Mouse (Mus musculus) heart, embryonic 13.5 days (tissue): ENCODE results near the gene Zfp462. TPM values are rescaled to one million over a fixed set of nuclear protein-coding genes. Genes with fewer than 3 reads are reported as not detected.

Experiments used
- ATAC-seq: fragments of 200-750 bp; cut with Nextera tagmentation; 2 replicates; pipeline ENCODE4 v1.8.0; 2017; ENCODE audit warnings: moderate TSS enrichment; ENCODE audit not compliant: insufficient number of reproducible peaks, low FRiP score, low TSS enrichment; ENCODE audit errors: extremely low read depth
- H3K27ac ChIP-seq: fragments of 300-500 bp; sonication (generic); replicated peaks from 2 replicates; pipeline ENCODE4 v1.5.1; 2015; ENCODE audit warnings: moderate library complexity, mild to moderate bottlenecking, inconsistent platforms
- H3K27me3 ChIP-seq: fragments of 300-500 bp; sonication (generic); replicated peaks from 2 replicates; pipeline ENCODE4 v1.6.1; 2015; ENCODE audit warnings: mild to moderate bottlenecking, inconsistent platforms
- H3K36me3 ChIP-seq: fragments of 300-500 bp; sonication (generic); 2 replicates; pipeline ENCODE4 v1.6.1; 2015; ENCODE audit warnings: mild to moderate bottlenecking, inconsistent platforms
- H3K4me1 ChIP-seq: fragments of 300-500 bp; sonication (generic); 2 replicates; pipeline ENCODE4 v1.6.1; 2015; ENCODE audit warnings: inconsistent platforms
- H3K4me2 ChIP-seq: fragments of 300-500 bp; sonication (generic); 2 replicates; pipeline ENCODE4 v1.6.1; 2015; ENCODE audit warnings: inconsistent platforms, mild to moderate bottlenecking, moderate library complexity
- H3K4me3 ChIP-seq: fragments of 300-500 bp; sonication (generic); 2 replicates; pipeline ENCODE4 v1.5.1; 2015; ENCODE audit warnings: moderate library complexity, mild to moderate bottlenecking, inconsistent platforms
- H3K9ac ChIP-seq: fragments of 300-500 bp; sonication (generic); 2 replicates; pipeline ENCODE4 v1.6.1; 2015; ENCODE audit warnings: inconsistent platforms, mild to moderate bottlenecking, moderate library complexity
- H3K9me3 ChIP-seq: fragments of 300-500 bp; sonication (generic); 2 replicates; pipeline ENCODE4 v1.6.1; 2016; ENCODE audit warnings: inconsistent platforms
- WGBS: fragments of 180-500 bp; shearing (Covaris S2); methylation state at CpG from one replicate; pipeline ENCODE4 v1.1.7; 2015; ENCODE audit warnings: mixed read lengths; 5-methylcytosine and 5-hydroxymethylcytosine counted together
- polyA plus RNA-seq: library from polyadenylated mRNA; unstranded; fragments of >200 nt; fragmentation: Nextera tagmentation; extraction: Ambion mirVana; gene quantifications from 2 replicates; pipeline ENCODE4 v1.2.1, GENCODE M21; 2015

Zfp462 gene
- polyA plus RNA-seq, 1 experiment from 2014 or later = 3.1 TPM

GRCm38 (mm10) chr4:55051345-55051744 is 106.5 kb downstream of the Zfp462 start:
- Histone ChIP-seq H3K9ac (no peak overlapping the region), H3K4me2 (no peak overlapping the region), H3K4me3 (no peak overlapping the region), H3K36me3 (peaks cover 66% of the 10 kb centered on the region), H3K9me3 (no peaks in the 10 kb centered on the region), H3K27ac (no peak overlapping the region), H3K27me3 (no peaks in the 10 kb centered on the region), H3K4me1 (peaks cover 12% of the 10 kb centered on the region)
- 82% methylated on average over 4 of the region's 4 CpGs for WGBS
- no peak for ATAC-seq

GRCm38 (mm10) chr4:55052686-55053085 is 107.8 kb downstream of the Zfp462 start:
- whole genome bisulfite sequencing = 87% methylated on average over 10 of the region's 10 CpGs
- no peak overlapping the region for H3K9ac ChIP-seq
- no peaks in the 10 kb centered on the region for H3K27me3 ChIP-seq
- no peak overlapping the region for H3K4me3 ChIP-seq
- no peak for ATAC-seq
- peaks cover 76% of the 10 kb centered on the region for H3K36me3 ChIP-seq
- no peak overlapping the region for H3K27ac ChIP-seq
- no peak overlapping the region for H3K4me2 ChIP-seq
- H3K9me3 ChIP-seq = no peaks in the 10 kb centered on the region
- peaks cover 18% of the 10 kb centered on the region for H3K4me1 ChIP-seq

- 77% methylated on average over 10 of the region's 10 CpGs for WGBS
Measured at GRCm38 (mm10) chr4:55057666-55058455, 113.0 kb downstream of the Zfp462 start.

GRCm38 (mm10) chr4:55058901-55059300 is 114.1 kb downstream of the Zfp462 start:
- no peak overlapping the region for H3K9ac ChIP-seq
- no peak overlapping the region for H3K4me3 ChIP-seq
- no peak for ATAC-seq
- H3K27ac ChIP-seq = no peak overlapping the region
- no peaks in the 10 kb centered on the region for H3K27me3 ChIP-seq
- WGBS = 83% methylated on average over 5 of the region's 5 CpGs
- H3K4me2 ChIP-seq = no peak overlapping the region
- H3K9me3 ChIP-seq = no peaks in the 10 kb centered on the region
- H3K36me3 ChIP-seq = peaks cover 76% of the 10 kb centered on the region
- H3K4me1 ChIP-seq = peaks cover 18% of the 10 kb centered on the region

More at GRCm38 (mm10) chr4:55057666-55058455, 113.0 kb downstream of the Zfp462 start:
- H3K27ac ChIP-seq = no peak overlapping the region
- peaks cover 76% of the 10 kb centered on the region for H3K36me3 ChIP-seq
- no peaks in the 10 kb centered on the region for H3K27me3 ChIP-seq
- ATAC-seq = no peak
- no peak overlapping the region for H3K4me3 ChIP-seq
- no peaks in the 10 kb centered on the region for H3K9me3 ChIP-seq
- H3K4me2 ChIP-seq = no peak overlapping the region
- H3K9ac ChIP-seq = no peak overlapping the region
- H3K4me1 ChIP-seq = peaks cover 18% of the 10 kb centered on the region

- Histone ChIP-seq H3K36me3 (peaks cover 70% of the 10 kb centered on the region), H3K4me3 (no peak overlapping the region), H3K4me2 (no peak overlapping the region), H3K27me3 (no peaks in the 10 kb centered on the region), H3K9ac (no peak overlapping the region), H3K27ac (no peak overlapping the region; the same call in 1 of the 2 replicates), H3K4me1 (no peaks in the 10 kb centered on the region), H3K9me3 (no peaks in the 10 kb centered on the region)
- ATAC-seq = no peak
- WGBS = 66% methylated on average over 17 of the region's 17 CpGs
Measured at GRCm38 (mm10) chr4:55066341-55067170, 121.7 kb downstream of the Zfp462 start.

- no peak for ATAC-seq
- no peak overlapping the region for H3K4me3 ChIP-seq
- peaks cover 74% of the 10 kb centered on the region for H3K36me3 ChIP-seq
- H3K9me3 ChIP-seq = no peaks in the 10 kb centered on the region
- no peaks in the 10 kb centered on the region for H3K27me3 ChIP-seq
- no peak overlapping the region for H3K9ac ChIP-seq
- H3K27ac ChIP-seq = no peak overlapping the region
- H3K4me2 ChIP-seq = no peak overlapping the region
- 0 out of 2 replicates have a peak, but pooled peaks cover under 1% of the 10 kb centered on the region for H3K4me1 ChIP-seq
- 85% methylated on average over 5 of the region's 5 CpGs for WGBS
Measured at GRCm38 (mm10) chr4:55071535-55071934, 126.7 kb downstream of the Zfp462 start.

GRCm38 (mm10) chr4:55077133-55077889 is 132.5 kb downstream of the Zfp462 start:
- Histone ChIP-seq H3K4me2 (no peak overlapping the region), H3K9ac (no peak overlapping the region), H3K27me3 (no peaks in the 10 kb centered on the region), H3K36me3 (peaks cover 85% of the 10 kb centered on the region), H3K4me3 (no peak overlapping the region), H3K4me1 (peaks cover 16% of the 10 kb centered on the region), H3K9me3 (no peaks in the 10 kb centered on the region), H3K27ac (no peak overlapping the region)
- ATAC-seq = no peak
- 64% methylated on average over 11 of the region's 11 CpGs for WGBS

GRCm38 (mm10) chr4:55077902-55078716 is 133.3 kb downstream of the Zfp462 start:
- H3K27me3 ChIP-seq = no peaks in the 10 kb centered on the region
- no peak for ATAC-seq
- 67% methylated on average over 16 of the region's 16 CpGs for WGBS
- H3K4me1 ChIP-seq = peaks cover 16% of the 10 kb centered on the region
- no peak overlapping the region for H3K9ac ChIP-seq
- no peak overlapping the region for H3K27ac ChIP-seq
- H3K4me3 ChIP-seq = no peak overlapping the region
- H3K4me2 ChIP-seq = no peak overlapping the region
- no peaks in the 10 kb centered on the region for H3K9me3 ChIP-seq
- H3K36me3 ChIP-seq = peaks cover 77% of the 10 kb centered on the region

GRCm38 (mm10) chr4:55079056-55079455 is 134.2 kb downstream of the Zfp462 start:
- ATAC-seq = no peak
- H3K36me3 ChIP-seq = peaks cover 74% of the 10 kb centered on the region
- H3K4me2 ChIP-seq = no peak overlapping the region
- 87% methylated on average over 9 of the region's 9 CpGs for WGBS
- no peak overlapping the region for H3K27ac ChIP-seq
- H3K27me3 ChIP-seq = no peaks in the 10 kb centered on the region
- H3K9ac ChIP-seq = no peak overlapping the region
- no peak overlapping the region for H3K4me3 ChIP-seq
- peaks cover 17% of the 10 kb centered on the region for H3K4me1 ChIP-seq
- no peaks in the 10 kb centered on the region for H3K9me3 ChIP-seq

- H3K36me3 ChIP-seq = peaks cover 40% of the 10 kb centered on the region
- H3K4me1 ChIP-seq = peaks cover 7% of the 10 kb centered on the region; the same call in 1 of the 2 replicates
- no peak overlapping the region for H3K4me2 ChIP-seq
- no peaks in the 10 kb centered on the region for H3K27me3 ChIP-seq
- no peak overlapping the region for H3K9ac ChIP-seq
- no peaks in the 10 kb centered on the region for H3K9me3 ChIP-seq
- no peak overlapping the region for H3K4me3 ChIP-seq
- H3K27ac ChIP-seq = no peak overlapping the region
- no peak for ATAC-seq
- WGBS = 41% methylated on average over 6 of the region's 6 CpGs
Measured at GRCm38 (mm10) chr4:55084080-55084688, 139.3 kb downstream of the Zfp462 start.
